Mouse (Mus musculus) G1E (cell line): ENCODE measurements around the gene Slc28a2.

Experiments
- CTCF ChIP-seq: IDR thresholded peaks from 2 replicates; pipeline ENCODE4 v1.5.1; 2012; ENCODE audit warnings: low read depth, low read length, inconsistent platforms, mixed read lengths
- GATA1 ChIP-seq: IDR thresholded peaks from 2 replicates; pipeline ENCODE4 v1.6.1; 2012; ENCODE audit warnings: borderline replicate concordance, low read length, inconsistent platforms, mixed read lengths

- TF ChIP-seq CTCF (no peak), GATA1 (no peak)
These were observed 24.1 kb downstream of the Slc28a2 start for GRCm38 (mm10) chr2:122450351-122450750.
